Mouse (Mus musculus) kidney, postnatal 36 days (tissue): ENCODE data around the gene Ces1h.

ENCODE experiments used
- DNase-seq, 2 experiments: peaks; one replicate each; pipeline ENCODE4 v3.0.0; 2021 to 2022; ENCODE audit warnings: mixed read lengths in 2 of 2

Gene Ces1h

GRCm38 (mm10) chr8:93379625-93380024 lies at the start of gene Ces1h:
TSS of gene Ces1h (minus strand) at chr8:93379725.
- DNase-seq: no peak

GRCm38 (mm10) chr8:93427195-93427594 lies 47.7 kb upstream of the Ces1h start:
- DNase-seq: no peak

GRCm38 (mm10) chr8:93415387-93415786 lies 35.9 kb upstream of the Ces1h start:
- DNase-seq: no peak

- DNase-seq: no peak
Measured at GRCm38 (mm10) chr8:93408830-93409229, 29.3 kb upstream of the Ces1h start.

GRCm38 (mm10) chr8:93399698-93400097 lies 20.2 kb upstream of the Ces1h start:
- DNase-seq: no peak

- DNase-seq: peak; percentile 32 to 68
Measured at GRCm38 (mm10) chr8:93398044-93398443, 18.5 kb upstream of the Ces1h start.

GRCm38 (mm10) chr8:93394079-93394619 lies 14.6 kb upstream of the Ces1h start:
- peak; percentile 67 to 81 for DNase-seq

GRCm38 (mm10) chr8:93369481-93369880 lies 10.0 kb downstream of the Ces1h start:
- peak; percentile 12 to 36 for DNase-seq

- peak in 1 of 2 experiments; percentile 34 for DNase-seq
Measured at GRCm38 (mm10) chr8:93360113-93360512, 19.4 kb downstream of the Ces1h start.

GRCm38 (mm10) chr8:93339531-93339930 lies 40.0 kb downstream of the Ces1h start:
- no peak for DNase-seq

GRCm38 (mm10) chr8:93337207-93337606 lies 42.3 kb downstream of the Ces1h start, which contains the start of gene Ces1g:
TSS of gene Ces1g (minus strand) at chr8:93337308.
- DNase-seq: peak in 1 of 2 experiments; percentile 4

- DNase-seq: peak; percentile 5 to 9
Measured at GRCm38 (mm10) chr8:93332703-93333102, 46.8 kb downstream of the Ces1h start.

- no peak for DNase-seq
Measured at GRCm38 (mm10) chr8:93331151-93331550, 48.4 kb downstream of the Ces1h start.

- DNase-seq: peak; percentile 34 to 62
Measured at GRCm38 (mm10) chr8:93325123-93325522, 54.4 kb downstream of the Ces1h start.

GRCm38 (mm10) chr8:93317031-93317430 lies 62.5 kb downstream of the Ces1h start:
- DNase-seq: no peak

GRCm38 (mm10) chr8:93315557-93315956 lies 64.0 kb downstream of the Ces1h start:
- no peak for DNase-seq
